Mouse (Mus musculus) MEL (cell line): ENCODE data around the gene Hexim1.

ENCODE experiments used
- BHLHE40 ChIP-seq: IDR thresholded peaks from 2 replicates; pipeline ENCODE4 v1.6.1; 2012; ENCODE audit warnings: low read depth, mild to moderate bottlenecking, inconsistent platforms, low read length, improper control_type of control experiment, borderline replicate concordance
- CHD2 ChIP-seq: IDR thresholded peaks from 2 replicates; pipeline ENCODE4 v1.6.1; 2011; ENCODE audit warnings: low read length, improper control_type of control experiment
- CTCF ChIP-seq, 3 experiments: IDR thresholded peaks in 2 of 3; conservative IDR thresholded peaks in 1 of 3; 2 replicates each; pipeline ENCODE4 v1.5.1; 2011 to 2012; ENCODE audit warnings: low read length in 3 of 3, low read depth in 2 of 3, mild to moderate bottlenecking in 2 of 3, improper control_type of control experiment in 1 of 3, inconsistent platforms in 1 of 3, mixed read lengths in 1 of 3, moderate library complexity in 1 of 3; ENCODE audit not compliant: control insufficient read depth in 1 of 3, insufficient read depth in 1 of 3, poor library complexity in 1 of 3, severe bottlenecking in 1 of 3
- E2F4 ChIP-seq: IDR thresholded peaks from 2 replicates; pipeline ENCODE4 v1.6.1; 2011; ENCODE audit warnings: low read depth, low read length, improper control_type of control experiment, borderline replicate concordance
- EP300 ChIP-seq, 2 experiments: IDR thresholded peaks; 2 replicates each; pipeline ENCODE4 v1.6.1; 2011; ENCODE audit warnings: improper control_type of control experiment in 2 of 2, low read length in 2 of 2, low read depth in 1 of 2, mild to moderate bottlenecking in 1 of 2
- ETS1 ChIP-seq: IDR thresholded peaks from 2 replicates; pipeline ENCODE4 v1.6.1; 2012; ENCODE audit warnings: low read depth, mild to moderate bottlenecking, inconsistent platforms, low read length, improper control_type of control experiment, moderate library complexity
- GATA1 ChIP-seq: IDR thresholded peaks from 2 replicates; pipeline ENCODE4 v1.6.1; 2011; ENCODE audit warnings: low read depth, low read length, improper control_type of control experiment
- MEF2A ChIP-seq: IDR thresholded peaks from 2 replicates; pipeline ENCODE4 v1.6.1; 2014; ENCODE audit warnings: low read depth, mild to moderate bottlenecking, inconsistent platforms, low read length, improper control_type of control experiment; ENCODE audit not compliant: poor library complexity, insufficient replicate concordance, severe bottlenecking; ENCODE audit errors: extremely low read depth
- NELFE ChIP-seq: IDR thresholded peaks from 2 replicates; pipeline ENCODE4 v1.6.1; 2011; ENCODE audit warnings: low read depth, low read length, improper control_type of control experiment
- POLR2A ChIP-seq, 2 experiments: IDR thresholded peaks; 2 replicates each; pipeline ENCODE4 v1.6.1; 2011 to 2012; ENCODE audit warnings: low read length in 2 of 2, mild to moderate bottlenecking in 2 of 2, control low read depth in 1 of 2, improper control_type of control experiment in 1 of 2, low read depth in 1 of 2, moderate library complexity in 1 of 2; ENCODE audit not compliant: control insufficient read depth in 1 of 2, insufficient read depth in 1 of 2, poor library complexity in 1 of 2
- TAL1 ChIP-seq: IDR thresholded peaks from 2 replicates; pipeline ENCODE4 v1.6.1; 2012; ENCODE audit warnings: mild to moderate bottlenecking, inconsistent platforms, low read length, moderate library complexity, mixed read lengths
- ZMIZ1 ChIP-seq: IDR thresholded peaks from 2 replicates; pipeline ENCODE4 v1.6.1; 2012; ENCODE audit warnings: low read depth, mild to moderate bottlenecking, inconsistent platforms, low read length, improper control_type of control experiment, moderate library complexity

- TF ChIP-seq CTCF (IDR thresholded peaks at IDR 0.05 in 2 of 3, conservative IDR thresholded peaks at IDR 0.05 in 1 of 3; ENCODE audit: control insufficient read depth in 1 of 3, insufficient read depth in 1 of 3, low read depth in 2 of 3, low read length in 3 of 3, poor library complexity in 1 of 3, severe bottlenecking in 1 of 3) (no peak), E2F4 (no peak), CHD2 (no peak), ETS1 (no peak), EP300 (IDR thresholded peaks at IDR 0.05; ENCODE audit: low read depth in 1 of 2, low read length in 2 of 2) (no peak), POLR2A (IDR thresholded peaks at IDR 0.05; ENCODE audit: control insufficient read depth in 1 of 2, insufficient read depth in 1 of 2, low read depth in 1 of 2, low read length in 2 of 2, poor library complexity in 1 of 2) (no peak), NELFE (no peak), ZMIZ1 (no peak), MEF2A (no peak), BHLHE40 (no peak), TAL1 (no peak), GATA1 (no peak)
Observed at GRCm38 (mm10) chr11:103074796-103075323, 41.2 kb upstream of the Hexim1 start.
